In the genomic region with DNA sequence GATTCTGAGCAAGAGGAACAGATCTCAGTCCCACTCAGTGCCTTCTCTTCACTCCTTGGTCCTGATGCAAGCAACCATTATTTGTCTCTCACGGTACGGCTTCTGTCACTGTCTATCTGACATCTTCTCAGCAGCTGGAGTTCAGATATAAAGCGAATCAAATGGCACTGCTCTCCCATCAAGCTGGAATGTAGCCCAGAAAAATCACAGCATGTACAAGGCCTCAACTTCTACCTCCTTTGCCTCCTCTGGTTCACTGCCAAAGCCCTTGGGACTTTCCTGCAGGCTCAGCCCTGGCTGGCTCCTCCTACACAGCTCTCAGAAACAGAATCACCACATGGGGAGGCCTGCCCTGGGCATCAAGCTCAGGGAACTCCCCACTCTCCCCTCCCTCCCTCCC, we compare ENCODE assay signal across 8 mouse cellular contexts.
A peak's percentile ranks its signal among the peaks of the same experiment; 100 is the strongest.
DNase-seq lines count a peak whose midpoint lies in the region; ATAC-seq lines count a peak whose summit lies in the region.

No protein-coding gene starts in this region.

- ATAC-seq in frontal cortex, adult (ENCODE audit: low TSS enrichment) = peak; percentile 89
- no peak for ATAC-seq in erythroblast, adult 5-6 weeks (replicated peaks; ENCODE audit: low FRiP score, poor library complexity, severe bottlenecking)

- no peak for DNase-seq in frontal cortex, postnatal 25 days (ENCODE audit: low spot score in 2 of 2)
- peak; percentile 27 for DNase-seq in right cerebral cortex, adult 18-20 months
- no peak for DNase-seq in right cerebral cortex, postnatal 25 days
- peak; percentile 45 to 56 for DNase-seq in heart, postnatal 10 days
- DNase-seq in lung, postnatal 10 days = peak; percentile 75
- DNase-seq in urinary bladder, postnatal 25 days (ENCODE audit: low spot score) = no peak

- intact Hi-C loops in heart, postnatal 10 days (cut with DNase I) = no loop called here

Comparison
In these comparisons a context has a peak if more than half of its experiments do, and no peak if none do; other contexts are left out.
1. DNase-seq: peak in right cerebral cortex, adult 18-20 months (single experiment), heart, postnatal 10 days (2 of 2) and lung, postnatal 10 days (single experiment); none in frontal cortex, postnatal 25 days (0 of 2), right cerebral cortex, postnatal 25 days (single experiment) and urinary bladder, postnatal 25 days (single experiment).